Mouse (Mus musculus): ENCODE data around the gene Klhl9.

The Klhl9 gene

DNA sequence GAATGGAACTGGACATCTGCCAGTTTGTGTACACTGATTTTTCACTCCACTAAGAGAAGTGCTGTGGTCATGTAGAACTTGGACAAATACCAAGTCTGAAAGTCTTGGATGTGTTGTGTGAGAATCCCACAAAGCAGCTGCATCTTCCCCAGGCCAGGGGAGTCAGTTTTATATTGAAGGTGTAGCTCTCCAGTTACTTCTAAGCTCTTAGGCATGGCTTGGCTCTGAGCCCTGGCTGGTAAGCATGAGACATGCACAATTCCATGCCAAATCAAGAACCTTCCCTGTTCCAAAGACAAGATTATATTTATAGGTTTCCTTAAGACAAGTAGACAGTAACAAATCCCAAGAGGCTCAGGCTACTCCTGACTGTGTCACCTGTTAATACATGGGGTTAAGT is 7.2 kb downstream of the Klhl9 start:
- no peak for DNase-seq (ENCODE audit: low spot score in 2 of 2)

DNA sequence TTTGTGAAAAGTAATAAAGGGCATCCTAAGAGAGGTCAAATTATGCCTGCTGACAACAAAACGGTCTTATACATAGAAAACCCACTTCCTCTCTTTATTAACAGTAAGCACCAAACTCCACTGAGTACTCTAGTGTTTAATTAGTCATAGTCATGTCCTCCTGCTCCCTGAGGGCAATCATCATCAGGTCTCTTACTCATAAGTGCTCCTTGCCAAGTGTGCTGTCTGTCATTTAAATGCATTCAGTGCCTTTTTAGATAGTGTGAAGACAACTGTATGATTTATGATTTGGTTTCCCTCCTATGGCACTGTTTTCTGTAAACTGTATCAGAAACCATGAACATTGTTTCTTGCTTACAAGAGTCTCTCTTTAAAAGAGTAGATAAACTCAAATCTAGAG is 8.0 kb downstream of the Klhl9 start:
- DNase-seq (ENCODE audit: low spot score in 2 of 2), result no peak

DNA sequence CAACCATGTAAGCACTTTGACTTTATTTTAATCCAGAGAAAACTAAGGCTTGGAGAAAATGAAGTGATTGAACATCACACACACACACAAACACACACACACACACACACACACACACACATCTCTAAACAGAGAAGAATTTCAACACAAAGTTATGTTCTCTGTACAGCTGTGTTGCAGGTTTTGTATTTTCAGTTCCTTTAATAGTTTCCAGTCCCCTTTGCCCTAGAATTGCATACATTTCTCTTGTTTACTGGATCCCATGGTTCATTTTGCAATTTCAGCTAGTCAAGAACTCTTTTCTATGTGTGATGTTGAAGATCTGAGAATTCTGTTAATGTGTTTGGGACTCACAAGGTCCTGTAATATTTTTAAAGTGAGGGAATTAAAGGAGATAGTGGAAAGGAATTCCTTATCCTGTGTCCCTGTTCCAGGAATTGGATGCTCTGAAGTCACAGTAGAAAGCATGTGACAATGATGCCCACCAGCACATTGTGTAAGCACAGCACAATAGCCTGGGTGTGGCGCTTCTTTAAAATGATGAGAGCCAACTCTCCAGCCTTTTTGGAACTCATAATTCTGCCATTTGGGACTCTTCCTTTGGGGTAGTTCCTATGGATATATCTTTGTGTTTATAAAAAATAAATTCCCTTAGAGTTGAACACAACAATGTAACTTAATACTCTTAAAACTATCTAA is 15.0 kb downstream of the Klhl9 start:
- DNase-seq (ENCODE audit: low spot score in 2 of 2), result no peak

DNA sequence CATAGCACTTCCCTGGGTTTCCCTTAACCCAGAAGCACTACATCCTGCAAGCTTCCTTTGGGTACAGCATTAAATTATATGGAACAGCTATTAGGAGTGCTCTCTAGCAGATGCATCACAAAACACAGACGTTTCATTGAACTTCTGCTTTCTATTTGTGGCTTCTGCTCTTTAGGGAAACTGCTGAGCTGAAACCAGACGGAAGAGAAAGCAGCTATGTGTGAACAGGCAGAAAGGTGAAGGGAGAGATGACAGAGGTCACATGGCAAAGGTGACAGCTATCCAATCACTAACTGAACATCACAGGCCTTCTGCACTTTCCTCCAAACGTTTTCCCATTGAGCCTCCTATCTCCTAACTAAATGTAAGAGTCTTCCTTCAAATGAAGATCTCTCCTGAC is 16.3 kb downstream of the Klhl9 start:
- peak in 1 of 2 experiments; percentile 35 for DNase-seq (ENCODE audit: low spot score in 2 of 2)

DNA sequence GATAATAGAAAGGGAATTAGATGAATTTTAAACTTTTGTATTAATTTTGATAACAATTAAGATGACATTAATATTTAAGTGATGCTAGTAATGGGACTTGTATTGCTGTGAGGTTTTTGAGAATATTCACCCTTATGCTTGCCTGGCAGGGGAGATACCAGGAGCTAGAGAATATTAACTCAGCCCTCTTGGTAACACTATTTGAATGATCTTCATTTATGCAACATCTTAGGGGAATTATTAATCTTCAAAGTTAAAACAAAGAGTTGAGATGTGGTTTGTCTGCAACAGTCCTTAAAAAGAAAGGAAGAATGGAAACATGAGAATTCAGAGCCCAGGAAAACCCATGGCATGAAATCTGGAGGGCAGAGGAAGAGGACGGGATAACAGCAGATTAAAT is 23.0 kb downstream of the Klhl9 start:
- DNase-seq (ENCODE audit: low spot score in 2 of 2), result no peak

DNA sequence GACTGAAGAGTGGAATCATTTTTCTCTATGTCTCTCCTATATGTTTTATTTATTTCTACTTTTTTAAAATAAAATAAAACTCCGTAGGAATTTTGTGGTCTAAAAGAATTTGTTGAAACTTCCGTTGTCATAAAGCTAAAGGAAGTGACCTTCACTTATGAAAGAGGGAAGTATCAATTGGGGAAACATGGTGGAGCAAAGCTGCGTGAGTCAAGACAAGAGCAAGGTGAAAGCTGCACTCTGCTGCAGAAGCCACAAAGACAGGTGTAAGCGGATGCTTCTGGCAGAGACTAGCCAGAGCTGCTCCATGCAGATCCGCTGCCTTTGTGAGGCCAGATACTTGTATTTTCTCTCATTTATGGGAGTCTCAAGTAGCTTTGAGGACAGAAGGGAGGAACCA is 23.5 kb downstream of the Klhl9 start:
- no peak for DNase-seq (ENCODE audit: low spot score in 2 of 2)

DNA sequence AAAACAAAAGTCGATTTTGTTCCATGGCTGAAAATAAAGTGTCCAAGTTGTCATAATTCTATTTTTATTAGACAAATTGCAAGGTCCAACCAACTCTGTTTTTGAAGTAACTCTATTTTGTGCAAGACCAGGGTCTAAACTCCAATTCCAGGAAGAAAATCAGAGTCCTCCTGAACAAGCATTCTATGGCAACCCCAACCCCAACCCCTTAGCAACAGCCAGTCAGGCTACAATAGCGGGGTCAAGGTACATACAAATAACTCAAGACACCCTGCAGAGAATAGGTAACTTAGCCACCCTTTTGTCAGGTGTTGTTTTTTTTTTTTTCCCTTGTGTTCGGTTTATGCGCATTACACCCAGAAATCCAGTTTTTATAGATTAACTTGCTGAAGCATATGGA is 24.5 kb downstream of the Klhl9 start:
- DNase-seq (ENCODE audit: low spot score in 2 of 2), result no peak

DNA sequence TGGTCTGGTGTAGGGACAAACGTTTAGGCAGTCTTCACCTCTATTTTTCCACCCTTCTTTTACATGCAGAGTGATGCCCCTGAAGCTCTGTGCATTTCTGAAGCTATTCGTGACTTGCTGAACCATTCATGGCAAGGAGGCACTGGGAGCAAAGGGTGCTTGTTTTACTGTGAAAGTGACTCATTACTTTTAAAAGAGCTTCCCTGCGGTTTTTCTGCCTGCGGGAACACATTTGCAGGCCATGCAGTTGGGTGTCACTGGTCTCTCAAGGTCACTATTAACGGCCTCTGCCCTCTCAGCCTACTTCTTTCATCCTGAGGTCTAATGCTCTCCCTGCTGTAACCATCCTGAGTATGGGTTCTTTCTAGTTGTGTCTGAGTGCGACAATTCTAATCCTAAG is 25.2 kb downstream of the Klhl9 start:
- DNase-seq (ENCODE audit: low spot score in 2 of 2), result no peak

DNA sequence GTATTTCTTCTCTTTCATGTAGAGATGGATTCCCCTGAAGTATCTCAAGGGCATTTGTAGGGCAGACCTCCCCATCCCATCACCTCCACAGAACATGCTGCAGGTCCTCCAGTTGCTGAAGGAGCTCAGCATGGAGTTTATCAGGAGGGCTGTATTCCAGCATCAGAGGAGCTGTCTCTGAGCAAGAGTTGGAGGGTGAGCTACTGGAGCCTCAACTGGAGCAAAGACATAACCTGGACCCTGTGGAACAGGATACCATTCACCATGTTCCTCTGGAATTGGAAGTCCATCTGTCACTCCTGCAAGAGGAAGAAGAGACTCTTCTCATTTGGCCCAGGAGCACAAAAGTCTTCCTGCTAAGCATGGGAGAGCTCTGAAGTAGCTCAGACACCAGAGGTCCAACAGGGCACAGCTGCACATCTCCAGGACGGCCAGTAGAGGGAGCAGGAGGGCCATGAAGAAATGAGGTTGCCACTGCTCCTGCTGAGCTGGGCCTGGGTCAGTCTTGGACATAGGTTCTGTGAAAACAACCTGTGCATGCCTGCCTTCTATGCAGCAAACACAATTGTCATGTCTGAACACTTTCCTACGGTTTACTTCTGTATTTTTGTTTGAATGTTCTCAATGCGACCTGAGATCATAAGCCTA is 25.9 kb downstream of the Klhl9 start:
- DNase-seq (ENCODE audit: low spot score in 2 of 2), result peak; percentile 66 to 76

DNA sequence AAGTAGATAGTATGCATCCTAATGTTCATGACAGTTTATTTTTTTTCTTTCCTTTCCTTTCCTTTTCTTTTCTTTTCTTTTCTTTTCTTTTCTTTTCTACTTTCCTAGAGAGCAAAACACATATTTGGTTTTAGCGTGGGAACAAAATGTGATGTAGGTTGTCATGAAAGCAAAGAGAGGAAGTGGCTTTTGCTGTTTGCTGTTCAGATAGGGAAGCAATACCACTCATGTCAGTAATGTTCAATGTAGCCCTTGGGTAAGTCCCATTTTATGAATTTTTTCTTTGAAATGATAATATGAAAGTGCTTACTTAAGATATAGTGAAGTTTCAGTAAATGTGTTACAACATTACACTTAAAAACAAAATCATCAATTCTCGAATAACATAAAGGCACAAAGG is 28.9 kb downstream of the Klhl9 start:
- no peak for DNase-seq (ENCODE audit: low spot score in 2 of 2)

DNA sequence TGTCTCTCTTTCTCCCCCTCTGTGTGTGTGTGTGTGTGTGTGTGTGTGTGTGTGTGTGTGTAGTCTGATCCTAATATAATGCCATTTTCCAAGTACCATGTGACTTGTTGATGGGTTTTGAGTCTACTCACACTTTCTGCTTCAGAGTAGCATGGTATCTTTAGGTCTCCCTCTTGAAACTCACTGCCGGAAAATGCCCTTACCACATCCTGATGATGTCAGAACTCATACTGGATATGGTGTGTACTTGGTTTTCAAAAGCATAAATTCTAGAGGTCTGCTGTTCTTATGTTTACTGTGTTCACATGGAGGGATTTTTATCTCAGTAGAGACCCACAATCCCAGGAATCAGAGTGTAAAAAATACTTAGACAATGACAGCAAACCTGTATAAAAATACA is 29.7 kb downstream of the Klhl9 start:
- peak in 1 of 2 experiments; percentile 9 for DNase-seq (ENCODE audit: low spot score in 2 of 2)

DNA sequence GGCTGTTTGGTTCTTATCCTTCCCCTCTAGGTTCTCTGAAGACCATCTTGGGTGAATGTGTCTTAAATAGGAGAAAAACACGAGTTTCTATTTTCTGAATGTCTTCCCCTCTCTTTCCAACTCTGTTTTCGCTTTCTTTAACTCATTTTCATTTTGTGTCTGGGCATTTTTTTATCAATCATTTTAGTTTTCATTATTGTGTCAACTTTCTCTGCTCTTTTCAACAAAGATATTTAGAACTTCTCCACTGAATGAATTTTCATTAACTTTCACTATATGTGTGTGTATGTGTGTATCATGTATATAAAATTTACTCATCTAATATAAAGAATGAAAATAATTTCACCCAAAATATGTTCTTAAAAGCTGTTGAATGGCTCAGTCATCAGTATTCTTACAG is 31.0 kb downstream of the Klhl9 start, which contains the start of gene Ifnab:
TSS of gene Ifnab (minus strand) at position 101 of the 400 bp plus-strand sequence.
- DNase-seq (ENCODE audit: low spot score in 2 of 2), result no peak

DNA sequence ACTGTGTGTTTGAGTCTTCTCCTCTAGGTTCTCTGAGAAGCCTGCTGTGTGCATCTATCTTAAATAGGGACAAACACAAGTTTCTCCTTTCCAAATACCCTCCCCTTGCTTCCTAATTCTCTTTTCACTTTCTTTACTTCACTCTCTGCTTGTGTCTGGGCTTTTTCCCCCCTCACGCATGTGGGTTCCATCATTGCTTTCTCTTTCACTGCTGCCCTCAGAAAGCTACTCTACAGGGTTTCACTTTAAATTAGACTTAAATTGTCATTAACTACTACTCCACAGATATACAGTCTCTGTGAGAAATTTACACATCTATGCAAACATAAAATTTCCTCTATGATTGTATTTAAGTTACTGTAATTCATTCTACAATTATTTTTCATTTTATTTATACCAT is 38.5 kb downstream of the Klhl9 start, which contains the start of gene Ifna2:
TSS of gene Ifna2 (minus strand) at position 101 of the 400 bp plus-strand sequence.
- no peak for DNase-seq (ENCODE audit: low spot score in 2 of 2)

DNA sequence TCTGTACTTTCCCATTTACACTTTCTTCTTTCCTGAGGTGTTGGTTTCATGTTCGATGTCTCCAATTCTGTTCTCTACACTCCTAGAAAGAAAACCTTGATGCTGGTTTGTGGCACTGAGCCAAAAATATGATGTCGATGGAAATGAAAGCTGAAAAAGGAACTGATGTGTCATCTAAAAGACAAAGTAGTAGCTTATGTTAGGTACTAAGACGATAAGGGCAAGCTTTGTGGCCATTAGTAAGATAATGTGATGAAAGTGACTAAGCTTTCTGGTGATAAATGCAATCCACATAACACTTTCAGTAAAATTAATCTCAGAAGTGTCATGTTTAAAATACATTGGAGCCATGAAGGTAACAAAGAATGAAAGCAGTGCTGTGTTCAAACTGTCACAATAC is 40.9 kb downstream of the Klhl9 start:
- DNase-seq (ENCODE audit: low spot score in 2 of 2), result no peak

DNA sequence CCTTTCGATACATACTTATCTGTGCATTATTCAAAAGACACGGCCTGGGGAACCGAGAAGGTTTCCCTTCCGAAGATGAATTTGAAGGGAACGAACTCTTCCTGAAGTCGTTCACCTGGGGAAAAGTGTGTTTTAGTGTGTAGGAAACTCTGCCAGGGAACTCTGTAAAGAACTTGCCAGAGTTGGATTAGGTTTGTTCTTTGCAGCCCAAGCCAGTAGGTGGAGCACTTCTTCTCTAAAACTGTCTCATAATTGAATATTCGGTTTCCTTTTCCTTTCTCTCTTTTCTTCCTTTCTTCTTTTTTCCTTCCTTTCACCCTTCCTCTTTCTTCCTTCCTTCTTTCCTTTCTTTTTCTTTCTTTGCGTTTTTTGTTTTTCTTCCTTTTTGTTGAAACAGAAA is 41.9 kb downstream of the Klhl9 start:
- DNase-seq (ENCODE audit: low spot score in 2 of 2), result no peak

DNA sequence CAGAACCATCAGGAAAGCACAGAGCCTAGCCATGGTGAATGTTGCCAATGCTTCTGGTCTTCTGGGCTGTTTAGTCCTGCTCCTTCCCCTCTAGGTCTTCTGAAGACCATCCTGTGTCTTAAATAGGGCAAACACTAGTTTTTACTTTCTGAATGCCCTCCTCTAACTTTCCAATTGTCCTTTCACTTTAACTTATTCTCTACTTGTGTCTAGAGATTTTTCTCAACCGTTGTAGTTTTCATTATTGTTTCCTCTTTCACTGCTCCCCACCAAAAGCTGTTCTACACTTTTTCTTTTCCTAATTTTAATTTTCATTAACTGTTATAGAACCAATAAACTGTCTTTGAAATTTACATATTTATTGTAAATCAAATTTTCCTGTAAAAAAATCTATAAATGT is 45.4 kb downstream of the Klhl9 start, which contains the start of gene Ifna16:
TSS of gene Ifna16 (minus strand) at position 101 of the 400 bp plus-strand sequence.
- no peak for DNase-seq (ENCODE audit: low spot score in 2 of 2)
